Mouse (Mus musculus): Measurements from ENCODE around the gene Nup160. TPM values are rescaled to one million over a fixed set of nuclear protein-coding genes. Genes with fewer than 3 reads are reported as not detected.

The Nup160 gene
- polyA plus RNA-seq, 1 experiment from 2014 or later, result 44.4 TPM

GRCm38 (mm10) chr2:90647084-90647483 is 29.9 kb upstream of the Nup160 start:
- H3K9me3 ChIP-seq, result no peaks in the 10 kb centered on the region
- H3K27ac ChIP-seq, result no peak overlapping the region
- no peaks in the 10 kb centered on the region for H3K4me1 ChIP-seq
- no peak overlapping the region for H3K9ac ChIP-seq
- H3K4me2 ChIP-seq (replicated peaks), result no peak overlapping the region
- 79% methylated on average over 6 of the region's 6 CpGs for WGBS
- no peak overlapping the region for H3K4me3 ChIP-seq
- no peaks in the 10 kb centered on the region for H3K27me3 ChIP-seq (replicated peaks)
- no peak for ATAC-seq (ENCODE audit: low FRiP score, low read depth)
- H3K36me3 ChIP-seq, result no peaks in the 10 kb centered on the region

GRCm38 (mm10) chr2:90649405-90649804 is 27.6 kb upstream of the Nup160 start:
- ATAC-seq (ENCODE audit: low FRiP score, low read depth), result no peak

GRCm38 (mm10) chr2:90649965-90650364 is 27.1 kb upstream of the Nup160 start:
- no peak overlapping the region for H3K4me3 ChIP-seq
- no peaks in the 10 kb centered on the region for H3K36me3 ChIP-seq
- H3K4me1 ChIP-seq, result no peaks in the 10 kb centered on the region
- H3K9ac ChIP-seq, result no peak overlapping the region
- no peak for ATAC-seq (ENCODE audit: low FRiP score, low read depth)
- 79% methylated on average over 4 of the region's 4 CpGs for WGBS
- no peak overlapping the region for H3K4me2 ChIP-seq (replicated peaks)
- no peaks in the 10 kb centered on the region for H3K9me3 ChIP-seq
- H3K27ac ChIP-seq, result no peak overlapping the region
- no peaks in the 10 kb centered on the region for H3K27me3 ChIP-seq (replicated peaks)

More at GRCm38 (mm10) chr2:90649405-90649804, 27.6 kb upstream of the Nup160 start:
- Histone ChIP-seq H3K4me1 (no peaks in the 10 kb centered on the region), H3K4me2 (replicated peaks) (no peak overlapping the region), H3K9ac (no peak overlapping the region), H3K36me3 (no peaks in the 10 kb centered on the region), H3K9me3 (no peaks in the 10 kb centered on the region), H3K27ac (no peak overlapping the region), H3K27me3 (replicated peaks) (no peaks in the 10 kb centered on the region), H3K4me3 (no peak overlapping the region)
- 89% methylated on average over 3 of the region's 3 CpGs for WGBS

- Histone ChIP-seq H3K9me3 (no peaks in the 10 kb centered on the region), H3K9ac (no peak overlapping the region), H3K4me2 (replicated peaks) (no peak overlapping the region), H3K4me3 (no peak overlapping the region), H3K4me1 (no peaks in the 10 kb centered on the region), H3K27ac (no peak overlapping the region), H3K36me3 (no peaks in the 10 kb centered on the region), H3K27me3 (replicated peaks) (no peaks in the 10 kb centered on the region)
- 85% methylated on average over 9 of the region's 10 CpGs for WGBS
- no peak for ATAC-seq (ENCODE audit: low FRiP score, low read depth)
Measured at GRCm38 (mm10) chr2:90652101-90652500, 24.9 kb upstream of the Nup160 start.

GRCm38 (mm10) chr2:90652993-90653392 is 24.0 kb upstream of the Nup160 start:
- Histone ChIP-seq H3K9me3 (no peaks in the 10 kb centered on the region), H3K9ac (no peak overlapping the region), H3K4me3 (no peak overlapping the region), H3K4me1 (no peaks in the 10 kb centered on the region), H3K4me2 (replicated peaks) (no peak overlapping the region), H3K27me3 (replicated peaks) (no peaks in the 10 kb centered on the region), H3K36me3 (no peaks in the 10 kb centered on the region), H3K27ac (no peak overlapping the region)
- 65% methylated on average over 4 of the region's 4 CpGs for WGBS
- ATAC-seq (ENCODE audit: low FRiP score, low read depth), result no peak

- no peak overlapping the region for H3K4me3 ChIP-seq
- H3K36me3 ChIP-seq, result no peaks in the 10 kb centered on the region
- no peak overlapping the region for H3K9ac ChIP-seq
- ATAC-seq (ENCODE audit: low FRiP score, low read depth), result no peak
- WGBS, result 82% methylated on average over 6 of the region's 6 CpGs
- no peaks in the 10 kb centered on the region for H3K4me1 ChIP-seq
- no peak overlapping the region for H3K27ac ChIP-seq
- no peaks in the 10 kb centered on the region for H3K27me3 ChIP-seq (replicated peaks)
- no peaks in the 10 kb centered on the region for H3K9me3 ChIP-seq
- no peak overlapping the region for H3K4me2 ChIP-seq (replicated peaks)
Measured at GRCm38 (mm10) chr2:90655449-90655848, 21.6 kb upstream of the Nup160 start.

- no peak for ATAC-seq (ENCODE audit: low FRiP score, low read depth)
- 75% methylated on average over 4 of the region's 4 CpGs for WGBS
- no peaks in the 10 kb centered on the region for H3K27me3 ChIP-seq (replicated peaks)
Measured at GRCm38 (mm10) chr2:90658613-90659012, 18.4 kb upstream of the Nup160 start.

GRCm38 (mm10) chr2:90659016-90659415 is 18.0 kb upstream of the Nup160 start:
- no peak overlapping the region for H3K4me2 ChIP-seq (replicated peaks)
- no peak for ATAC-seq (ENCODE audit: low FRiP score, low read depth)
- no peaks in the 10 kb centered on the region for H3K36me3 ChIP-seq
- H3K27me3 ChIP-seq (replicated peaks), result no peaks in the 10 kb centered on the region
- no peak overlapping the region for H3K4me3 ChIP-seq
- no peaks in the 10 kb centered on the region for H3K9me3 ChIP-seq
- no peak overlapping the region for H3K9ac ChIP-seq
- 84% methylated on average over 1 of the region's 1 CpGs for WGBS
- no peak overlapping the region for H3K27ac ChIP-seq
- H3K4me1 ChIP-seq, result no peaks in the 10 kb centered on the region

More at GRCm38 (mm10) chr2:90658613-90659012, 18.4 kb upstream of the Nup160 start:
- Histone ChIP-seq H3K4me1 (no peaks in the 10 kb centered on the region), H3K36me3 (no peaks in the 10 kb centered on the region), H3K4me2 (replicated peaks) (no peak overlapping the region), H3K4me3 (no peak overlapping the region), H3K9me3 (no peaks in the 10 kb centered on the region), H3K9ac (no peak overlapping the region), H3K27ac (no peak overlapping the region)

- no peak overlapping the region for H3K9ac ChIP-seq
- H3K4me2 ChIP-seq (replicated peaks), result no peak overlapping the region
- no peak overlapping the region for H3K27ac ChIP-seq
- H3K27me3 ChIP-seq (replicated peaks), result no peaks in the 10 kb centered on the region
- H3K36me3 ChIP-seq, result no peaks in the 10 kb centered on the region
- 79% methylated on average over 3 of the region's 3 CpGs for WGBS
- no peak overlapping the region for H3K4me3 ChIP-seq
- no peak for ATAC-seq (ENCODE audit: low FRiP score, low read depth)
- no peaks in the 10 kb centered on the region for H3K4me1 ChIP-seq
- H3K9me3 ChIP-seq, result no peaks in the 10 kb centered on the region
Measured at GRCm38 (mm10) chr2:90659639-90660038, 17.4 kb upstream of the Nup160 start.

- Histone ChIP-seq H3K9me3 (no peaks in the 10 kb centered on the region), H3K4me1 (no peaks in the 10 kb centered on the region), H3K4me2 (replicated peaks) (no peak overlapping the region), H3K27me3 (replicated peaks) (no peaks in the 10 kb centered on the region), H3K36me3 (no peaks in the 10 kb centered on the region), H3K4me3 (no peak overlapping the region), H3K9ac (no peak overlapping the region), H3K27ac (no peak overlapping the region)
- WGBS, result 86% methylated on average over 1 of the region's 1 CpGs
- ATAC-seq (ENCODE audit: low FRiP score, low read depth), result no peak
Measured at GRCm38 (mm10) chr2:90660947-90661346, 16.1 kb upstream of the Nup160 start.

- WGBS, result 55% methylated on average over 3 of the region's 3 CpGs
- H3K4me1 ChIP-seq, result no peaks in the 10 kb centered on the region
- H3K4me3 ChIP-seq, result no peak overlapping the region
- no peak overlapping the region for H3K9ac ChIP-seq
- H3K36me3 ChIP-seq, result no peaks in the 10 kb centered on the region
- no peak overlapping the region for H3K4me2 ChIP-seq (replicated peaks)
- no peak overlapping the region for H3K27ac ChIP-seq
- H3K27me3 ChIP-seq (replicated peaks), result no peaks in the 10 kb centered on the region
- ATAC-seq (ENCODE audit: low FRiP score, low read depth), result no peak
- H3K9me3 ChIP-seq, result no peaks in the 10 kb centered on the region
Measured at GRCm38 (mm10) chr2:90661426-90661825, 15.6 kb upstream of the Nup160 start.

GRCm38 (mm10) chr2:90666591-90667387 is 10.2 kb upstream of the Nup160 start:
- no peak for ATAC-seq (ENCODE audit: low FRiP score, low read depth)
- H3K4me2 ChIP-seq (replicated peaks), result no peak overlapping the region
- H3K9ac ChIP-seq, result no peak overlapping the region
- H3K4me3 ChIP-seq, result no peak overlapping the region
- no peak overlapping the region for H3K27ac ChIP-seq
- no peaks in the 10 kb centered on the region for H3K9me3 ChIP-seq
- H3K27me3 ChIP-seq (replicated peaks), result no peaks in the 10 kb centered on the region
- H3K36me3 ChIP-seq, result no peaks in the 10 kb centered on the region
- 60% methylated on average over 11 of the region's 11 CpGs for WGBS
- H3K4me1 ChIP-seq, result no peaks in the 10 kb centered on the region

Data from neural tube, embryonic 12.5 days (tissue).